Mouse (Mus musculus) thymus, adult 2 months (tissue): Measurements from ENCODE around the gene Nek8.

ENCODE experiments used
- CTCF ChIP-seq: fragments of 200-500 bp; IDR thresholded peaks from 2 replicates; pipeline ENCODE4 v1.5.1; 2012; ENCODE audit warnings: mild to moderate bottlenecking, control low read depth, low read length, moderate library complexity, borderline replicate concordance; ENCODE audit not compliant: control insufficient read depth, poor library complexity, insufficient read depth; ENCODE audit errors: extremely low read depth
- POLR2A ChIP-seq: fragments of 200-500 bp; IDR thresholded peaks from 2 replicates; pipeline ENCODE4 v1.6.1; 2012; ENCODE audit warnings: mild to moderate bottlenecking, low read length, control low read depth, moderate library complexity; ENCODE audit not compliant: control insufficient read depth, poor library complexity, insufficient read depth; ENCODE audit errors: extremely low read depth

GRCm38 (mm10) chr11:78182450-78182849 lies 6.0 kb upstream of the Nek8 start:
- TF ChIP-seq CTCF (no peak), POLR2A (no peak)
